Mouse (Mus musculus) CH12F3 (cell line): Measurements from ENCODE around the gene Gm9603.
"Not testable (repeated sequence)": the region's sequence is repeated elsewhere in the genome, so short reads cannot be mapped to it uniquely, and the experiment has no call there.

ENCODE experiments used
- in situ Hi-C: fragments of 300-500 bp; cut with MboI; formaldehyde crosslinking; loops from 2 replicates; pipeline ENCODE4 v1.14.3; 2020; ENCODE audit warnings: low sequenced_read_pairs

Gm9603 gene

GRCm38 (mm10) chr14:5687357-5687756, at the start of gene Gm9603:
Gene Gm9603 (minus strand): TSS chr14:5687457.
- in situ Hi-C loops = not testable (repeated sequence)

GRCm38 (mm10) chr14:5632928-5633327, 54.3 kb downstream of the Gm9603 start, which contains the start of gene Gm8265:
Gene Gm8265 (minus strand): TSS chr14:5633028.
- in situ Hi-C loops = not testable (repeated sequence)
